ENCODE assay signal across 17 mouse cellular contexts in the genomic region with DNA sequence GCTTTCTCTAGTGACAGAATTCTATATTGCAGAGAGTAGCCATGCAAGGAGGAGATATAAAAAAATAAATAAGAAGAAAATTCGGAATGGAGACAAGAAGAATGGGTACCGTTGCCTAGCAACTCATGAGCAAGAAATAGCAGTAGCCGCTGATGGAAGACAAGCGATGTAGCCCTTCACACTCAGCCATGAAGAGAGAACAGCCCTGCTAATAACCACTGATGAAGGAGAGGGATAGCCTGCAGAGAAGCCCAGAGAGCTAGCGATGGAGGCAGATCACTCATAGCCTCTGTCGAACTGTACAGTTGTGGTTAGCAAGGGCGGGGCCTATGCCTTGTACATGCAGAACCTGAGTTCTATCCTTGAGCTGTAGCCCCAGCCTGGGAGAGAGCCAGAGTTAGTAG.
DNase-seq lines count a peak whose midpoint lies in the region; ATAC-seq lines count a peak whose summit lies in the region.
"Had no signal": no experiment of that assay in that cellular context is flagged by ENCODE, and none has a peak within 500 bp of the region (broad histone marks: within the 10 kb centered on the region; RNA-seq: fewer than 3 reads in every experiment).

No protein-coding gene starts in this region.

- no peaks in the 10 kb centered on the region for H3K27me3 ChIP-seq in liver, embryonic 11.5 days (replicated peaks; ENCODE audit: control insufficient read depth, insufficient read depth, low read length)
- H3K27me3 ChIP-seq: liver, embryonic 13.5 days; midbrain, embryonic 13.5 days; neural tube, embryonic 13.5 days had no signal

- no peak for ATAC-seq in liver, embryonic 11.5 days (replicated peaks; ENCODE audit: low FRiP score)
- ATAC-seq: intestine, embryonic 16.5 days; midbrain, embryonic 13.5 days had no signal

- H3K36me3 ChIP-seq in liver, embryonic 11.5 days (ENCODE audit: control insufficient read depth, insufficient read depth, low read length) = no peaks in the 10 kb centered on the region
- H3K36me3 ChIP-seq: liver, embryonic 13.5 days; midbrain, embryonic 13.5 days; neural tube, embryonic 13.5 days had no signal

- 79% methylated on average over 7 of the region's 7 CpGs for WGBS in liver, embryonic 11.5 days

- H3K27ac ChIP-seq in liver, embryonic 11.5 days (ENCODE audit: low read depth, low read length) = no peak overlapping the region
- H3K27ac ChIP-seq: heart, adult 2 months; liver, embryonic 13.5 days; midbrain, embryonic 13.5 days; neural tube, embryonic 13.5 days had no signal

- no peak overlapping the region for H3K4me2 ChIP-seq in liver, embryonic 11.5 days
- H3K4me2 ChIP-seq: liver, embryonic 13.5 days; midbrain, embryonic 13.5 days; neural tube, embryonic 13.5 days had no signal

- no peak overlapping the region for H3K9ac ChIP-seq in liver, embryonic 11.5 days (ENCODE audit: low read depth, low read length)
- H3K9ac ChIP-seq: liver, embryonic 13.5 days; midbrain, embryonic 13.5 days; neural tube, embryonic 13.5 days had no signal

- H3K4me3 ChIP-seq in liver, embryonic 11.5 days (ENCODE audit: low read depth, low read length) = no peak overlapping the region
- H3K4me3 ChIP-seq: heart, adult 2 months; liver, embryonic 13.5 days; midbrain, embryonic 13.5 days; neural tube, embryonic 13.5 days had no signal

- intact Hi-C loops in left cerebral cortex, postnatal 25 days (cut with DNase I) = loop anchor here (10.0 kb wide), 1 partner anchor 115 kb away; a partner anchor contains a TSS

- H3K9me3 ChIP-seq in liver, embryonic 11.5 days (ENCODE audit: control insufficient read depth, low read length) = peaks cover 3% of the 10 kb centered on the region; the same call in 1 of the 2 replicates

- no peaks in the 10 kb centered on the region for H3K4me1 ChIP-seq in liver, embryonic 11.5 days (replicated peaks; ENCODE audit: control insufficient read depth, insufficient read depth, low read length)
- H3K4me1 ChIP-seq: liver, embryonic 13.5 days; midbrain, embryonic 13.5 days; neural tube, embryonic 13.5 days had no signal

- peak; percentile 9 for DNase-seq in layer of hippocampus, adult 11-12 months (ENCODE audit: low spot score)
- DNase-seq in layer of hippocampus, adult 9-10 months (ENCODE audit: low spot score) = no peak
- peak; percentile 12 for DNase-seq in R1 (ENCODE audit: low read depth, low spot score)
- peak; percentile 69 for DNase-seq in brain, adult 2 months (ENCODE audit: low read depth, low spot score)
- peak; percentile 51 to 66 for DNase-seq in left cerebral cortex, postnatal 25 days (ENCODE audit: low spot score in 2 of 2)
- DNase-seq in kidney, adult 9 months = no peak
- no peak for DNase-seq in liver, embryonic 11.5 days (ENCODE audit: low spot score)
- DNase-seq: cerebellum, adult 11-12 months; heart, adult 2 months; heart, postnatal 10 days; kidney, postnatal 10 days; liver, embryonic 13.5 days; lung, postnatal 10 days; thymus, adult 2 months had no signal

Comparison
In these comparisons a context has a peak if more than half of its experiments do, and no peak if none do; other contexts are left out.
1. DNase-seq: peak in layer of hippocampus, adult 11-12 months (single experiment), R1 (single experiment), brain, adult 2 months (single experiment) and left cerebral cortex, postnatal 25 days (2 of 2); none in layer of hippocampus, adult 9-10 months (single experiment), kidney, adult 9 months (single experiment) and liver, embryonic 11.5 days (single experiment).